Mouse (Mus musculus) heart, adult 2 months (tissue): ENCODE measurements around the gene Ttll8. TPM values are rescaled to one million over a fixed set of nuclear protein-coding genes. Genes with fewer than 3 reads are reported as not detected.

ENCODE experiments used
- DNase-seq, 2 experiments: peaks; one replicate each; pipeline ENCODE4 v3.0.0; 2021
- H3K27ac ChIP-seq: fragments of 200-600 bp; 2 replicates; pipeline ENCODE4 v1.8.1; 2022
- H3K27me3 ChIP-seq: fragments of 200-500 bp; 2 replicates; pipeline ENCODE4 v1.6.1; 2012; ENCODE audit warnings: mild to moderate bottlenecking, low read length, inconsistent platforms, mixed read lengths; ENCODE audit not compliant: control insufficient read depth, insufficient read depth
- H3K36me3 ChIP-seq: fragments of 200-500 bp; 2 replicates; pipeline ENCODE4 v1.6.1; 2012; ENCODE audit warnings: low read length, inconsistent platforms; ENCODE audit not compliant: control insufficient read depth, insufficient read depth
- H3K4me1 ChIP-seq: fragments of 200-500 bp; 2 replicates; pipeline ENCODE4 v1.6.1; 2011; ENCODE audit warnings: low read length; ENCODE audit not compliant: control insufficient read depth, insufficient read depth
- H3K4me3 ChIP-seq: fragments of 200-600 bp; 2 replicates; pipeline ENCODE4 v1.8.1; 2022
- H3K79me2 ChIP-seq: fragments of 200-500 bp; replicated peaks from 2 replicates; pipeline ENCODE4 v1.6.1; 2012; ENCODE audit warnings: mild to moderate bottlenecking, inconsistent platforms, low read length, moderate library complexity, mixed read lengths; ENCODE audit not compliant: control insufficient read depth, insufficient read depth
- H3K9ac ChIP-seq: fragments of 200-500 bp; 2 replicates; pipeline ENCODE4 v1.6.1; 2012; ENCODE audit warnings: low read depth, mild to moderate bottlenecking, control low read depth, inconsistent platforms, low read length, mixed read lengths
- CTCF ChIP-seq: fragments of 200-600 bp; IDR thresholded peaks from 2 replicates; pipeline ENCODE4 v1.8.1; 2022; ENCODE audit warnings: antibody characterized with exemption, mild to moderate bottlenecking, moderate library complexity
- EP300 ChIP-seq: fragments of 200-500 bp; IDR thresholded peaks from 2 replicates; pipeline ENCODE4 v1.6.1; 2011; ENCODE audit warnings: low read depth, low read length, control low read depth; ENCODE audit not compliant: insufficient read depth
- POLR2A ChIP-seq: fragments of 200-500 bp; IDR thresholded peaks from 2 replicates; pipeline ENCODE4 v1.6.1; 2011; ENCODE audit warnings: mild to moderate bottlenecking, low read depth, low read length, control low read depth; ENCODE audit not compliant: insufficient read depth
- WGBS: fragments of 180-500 bp; shearing (Covaris S2); methylation state at CpG from one replicate; pipeline ENCODE4 v1.1.7; 2018; 5-methylcytosine and 5-hydroxymethylcytosine counted together
- intact Hi-C: fragments of 180-260 bp; cut with DNase I; formaldehyde crosslinking; loops from one replicate; pipeline ENCODE4 v1.15.1; 2025
- polyA plus RNA-seq: library from polyadenylated mRNA; depleted of rRNA; stranded (reverse); fragments of >200 nt; gene quantifications from 2 replicates; pipeline ENCODE4 v1.2.3, GENCODE M21; 2012
- total RNA-seq, 2 experiments: library from RNA; stranded (reverse); gene quantifications; 2 replicates each; pipeline ENCODE4 v1.2.3; 2021

Ttll8 gene
- total and polyA plus RNA-seq, 3 experiments = 0.18 TPM; not detected in 2

DNA sequence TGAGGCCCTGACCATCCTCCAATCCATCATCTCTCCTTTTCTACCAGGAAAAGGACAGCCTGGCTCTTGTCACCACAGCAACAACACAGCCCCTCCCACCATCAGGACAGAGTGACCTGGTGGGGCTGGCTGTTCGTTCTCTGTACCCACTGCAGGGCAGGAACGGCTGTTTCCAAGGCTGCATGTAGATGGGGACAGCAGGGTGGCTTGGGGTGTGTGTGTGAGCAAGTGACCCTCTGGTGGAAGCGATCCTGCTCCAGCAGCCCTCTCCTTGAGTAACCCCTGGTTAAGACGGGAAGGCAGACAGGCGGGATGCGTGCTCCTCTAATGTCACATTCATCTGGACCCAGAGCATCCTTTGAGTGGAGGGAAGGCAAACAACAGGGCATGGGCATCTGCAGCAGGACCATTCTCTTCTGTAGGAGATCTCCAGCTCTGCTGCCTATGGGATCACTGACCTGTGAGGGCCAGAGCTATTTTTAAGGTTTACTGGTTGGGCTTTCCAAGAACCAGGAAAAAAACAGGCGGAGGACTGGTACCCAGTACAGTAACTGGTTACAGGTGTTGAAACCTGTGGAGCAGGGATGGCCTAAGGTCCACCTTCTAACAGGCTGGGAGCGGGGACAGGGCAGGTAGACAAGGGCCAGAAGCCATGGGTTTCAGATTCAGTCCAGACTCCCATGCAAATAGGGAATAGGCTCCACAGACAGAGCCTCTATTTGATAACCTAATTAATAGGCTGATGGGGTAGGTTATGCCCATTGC is 94.8 kb downstream of the Ttll8 start:
- WGBS = 69% methylated on average over 8 of the region's 8 CpGs
- intact Hi-C loops = no loop called here
- peaks cover 24% of the 10 kb centered on the region for H3K4me1 ChIP-seq
- H3K27ac ChIP-seq = peak overlapping the region; percentile 23; the same call in 1 of the 2 replicates
- H3K79me2 ChIP-seq = no peaks in the 10 kb centered on the region
- no peak overlapping the region for H3K4me3 ChIP-seq
- DNase-seq = peak in 1 of 2 experiments; percentile 33
- H3K36me3 ChIP-seq = no peaks in the 10 kb centered on the region
- no peak overlapping the region for H3K9ac ChIP-seq
- TF ChIP-seq EP300 (no peak), CTCF (no peak), POLR2A (no peak)
- no peaks in the 10 kb centered on the region for H3K27me3 ChIP-seq

GRCm38 (mm10) chr15:88858707-88859106 is 95.5 kb downstream of the Ttll8 start:
- 84% methylated on average over 2 of the region's 2 CpGs for WGBS
- Histone ChIP-seq H3K36me3 (no peaks in the 10 kb centered on the region), H3K9ac (no peak overlapping the region), H3K27me3 (no peaks in the 10 kb centered on the region), H3K79me2 (no peaks in the 10 kb centered on the region), H3K4me1 (peaks cover 28% of the 10 kb centered on the region), H3K4me3 (no peak overlapping the region), H3K27ac (peak overlapping the region; percentile 65)
- TF ChIP-seq POLR2A (no peak), EP300 (no peak), CTCF (no peak)
- intact Hi-C loops = no loop called here
- DNase-seq = no peak

GRCm38 (mm10) chr15:88858141-88858541 is 96.1 kb downstream of the Ttll8 start:
- DNase-seq = peak; percentile 76 to 85
- H3K27ac ChIP-seq = peak overlapping the region; percentile 65
- WGBS = 43% methylated on average over 3 of the region's 3 CpGs
- H3K4me3 ChIP-seq = no peak overlapping the region
- intact Hi-C loops = no loop called here
- 0 out of 2 replicates have a peak, but pooled peaks have one; percentile 20 for TF ChIP-seq EP300
- TF ChIP-seq POLR2A = no peak
- TF ChIP-seq CTCF = no peak
- no peak overlapping the region for H3K9ac ChIP-seq
- no peaks in the 10 kb centered on the region for H3K27me3 ChIP-seq
- H3K4me1 ChIP-seq = peaks cover 28% of the 10 kb centered on the region
- no peaks in the 10 kb centered on the region for H3K36me3 ChIP-seq
- H3K79me2 ChIP-seq = no peaks in the 10 kb centered on the region

- H3K27ac ChIP-seq = peak overlapping the region; percentile 65
- no peak overlapping the region for H3K4me3 ChIP-seq
- peaks cover 28% of the 10 kb centered on the region for H3K4me1 ChIP-seq
- no peaks in the 10 kb centered on the region for H3K36me3 ChIP-seq
- no peaks in the 10 kb centered on the region for H3K27me3 ChIP-seq
- no peak overlapping the region for H3K9ac ChIP-seq
- no peaks in the 10 kb centered on the region for H3K79me2 ChIP-seq
- DNase-seq = peak in 1 of 2 experiments; percentile 18
- intact Hi-C loops = no loop called here
- TF ChIP-seq POLR2A = no peak
- 96% methylated on average over 7 of the region's 7 CpGs for WGBS
These were observed 96.9 kb downstream of the Ttll8 start for GRCm38 (mm10) chr15:88857361-88857760.

DNA sequence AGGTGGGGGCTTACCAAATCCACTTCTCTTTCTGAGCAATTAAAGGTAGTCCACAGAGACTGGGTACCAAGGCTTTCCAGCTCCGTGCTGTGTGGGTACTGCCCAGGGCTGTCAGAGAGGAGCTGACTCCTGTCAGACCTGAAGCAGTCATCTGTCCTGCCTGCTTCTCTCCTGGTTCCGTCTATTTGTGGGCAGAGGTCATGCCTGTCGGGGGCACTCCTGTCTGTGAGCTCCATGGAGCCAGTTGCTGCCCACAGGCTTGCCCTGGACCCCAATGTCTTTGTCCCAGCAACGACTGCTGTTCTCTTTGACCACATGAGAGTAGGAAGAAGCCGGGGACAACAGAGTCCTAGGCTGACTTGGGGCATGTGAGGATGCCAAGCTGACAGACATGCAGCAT is 97.6 kb downstream of the Ttll8 start:
- H3K27me3 ChIP-seq = no peaks in the 10 kb centered on the region
- peak overlapping the region; percentile 26 for H3K27ac ChIP-seq
- WGBS = 95% methylated on average over 5 of the region's 5 CpGs
- H3K79me2 ChIP-seq = no peaks in the 10 kb centered on the region
- TF ChIP-seq EP300 (no peak), POLR2A (no peak), CTCF (no peak)
- H3K36me3 ChIP-seq = no peaks in the 10 kb centered on the region
- peak in 1 of 2 experiments; percentile 18 for DNase-seq
- intact Hi-C loops = no loop called here
- no peak overlapping the region for H3K4me3 ChIP-seq
- peaks cover 30% of the 10 kb centered on the region for H3K4me1 ChIP-seq
- no peak overlapping the region for H3K9ac ChIP-seq

DNA sequence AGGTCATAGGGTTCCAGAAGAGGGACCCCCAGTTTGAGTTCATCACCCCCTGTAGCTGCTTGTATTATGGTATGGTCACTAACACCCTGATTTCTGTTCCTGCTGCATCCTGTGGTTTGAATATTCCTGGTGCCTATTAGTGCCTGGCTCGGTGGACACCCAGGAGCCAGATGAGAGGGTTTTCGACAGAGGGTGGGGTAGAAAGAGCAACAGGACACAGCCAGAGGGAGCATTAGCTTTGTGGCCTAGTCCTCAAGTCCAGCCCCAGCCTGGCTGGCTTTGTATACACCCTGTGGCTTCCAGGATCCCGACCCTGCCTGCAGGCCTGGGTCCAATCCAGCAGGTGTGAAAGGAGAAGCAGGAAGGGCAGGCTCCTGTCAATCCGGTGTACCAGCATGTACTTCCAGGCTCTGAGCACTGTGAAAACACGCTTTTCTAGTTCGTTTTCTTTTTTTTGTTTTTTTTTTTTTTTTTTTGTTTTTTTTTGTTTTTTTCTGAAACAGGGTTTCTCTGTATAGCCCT is 98.3 kb downstream of the Ttll8 start:
- TF ChIP-seq CTCF (0 out of 2 replicates have a peak, but pooled peaks have one; percentile 5), EP300 (no peak)
- Histone ChIP-seq H3K79me2 (no peaks in the 10 kb centered on the region), H3K27ac (peak overlapping the region; percentile 62), H3K9ac (peak overlapping the region; percentile 20; the same call in 1 of the 2 replicates), H3K4me3 (no peak overlapping the region), H3K27me3 (no peaks in the 10 kb centered on the region), H3K4me1 (peaks cover 31% of the 10 kb centered on the region), H3K36me3 (no peaks in the 10 kb centered on the region)
- intact Hi-C loops = no loop called here
- 54% methylated on average over 6 of the region's 6 CpGs for WGBS
- no peak for DNase-seq
